Mouse (Mus musculus) bone marrow, adult 2 months (tissue): ENCODE measurements around the gene Oser1.

ENCODE experiments used
- CTCF ChIP-seq: fragments of 200-500 bp; IDR thresholded peaks from 2 replicates; pipeline ENCODE4 v1.5.1; 2011; ENCODE audit warnings: low read length, control low read depth; ENCODE audit not compliant: control insufficient read depth, insufficient read depth
- POLR2A ChIP-seq: fragments of 200-500 bp; IDR thresholded peaks from 2 replicates; pipeline ENCODE4 v1.6.1; 2011; ENCODE audit warnings: low read depth, mild to moderate bottlenecking, control low read depth, low read length, borderline replicate concordance; ENCODE audit not compliant: control insufficient read depth

DNA sequence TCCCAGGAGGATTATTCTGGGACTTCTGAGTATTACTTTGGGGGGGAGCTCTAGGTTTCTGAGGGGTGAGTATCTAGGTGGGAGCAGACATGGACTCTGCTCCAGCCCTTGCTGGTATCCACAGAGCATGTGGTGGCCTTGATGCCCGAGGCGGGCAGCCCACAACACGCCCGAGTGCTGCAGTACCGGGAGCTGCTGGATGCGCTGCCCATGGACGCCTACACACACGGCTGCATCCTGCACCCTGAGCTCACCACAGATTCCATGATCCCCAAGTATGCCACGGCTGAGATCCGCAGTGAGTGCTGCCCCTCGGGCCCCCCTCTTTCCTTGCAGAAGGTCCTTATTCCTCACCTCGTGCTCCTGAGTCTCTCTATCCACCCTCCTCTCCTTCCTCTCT lies 22.9 kb upstream of the Oser1 start:
- no peak for TF ChIP-seq POLR2A
- TF ChIP-seq CTCF, result no peak
